Mouse (Mus musculus): ENCODE results near the gene Bhlhe40. TPM values are rescaled to one million over a fixed set of nuclear protein-coding genes. Genes with fewer than 3 reads are reported as not detected.

Gene Bhlhe40
- total RNA-seq, 2 experiments from 2014 or later: 153 to 167 TPM

- no peak for DNase-seq (ENCODE audit: low spot score in 2 of 2)
Measured at GRCm38 (mm10) chr6:108688344-108688743, 27.9 kb downstream of the Bhlhe40 start.

GRCm38 (mm10) chr6:108692986-108693385 lies 32.6 kb downstream of the Bhlhe40 start:
- no peak for DNase-seq (ENCODE audit: low spot score in 2 of 2)

- DNase-seq (ENCODE audit: low spot score in 2 of 2): no peak
Measured at GRCm38 (mm10) chr6:108694965-108695724, 34.7 kb downstream of the Bhlhe40 start.

GRCm38 (mm10) chr6:108695844-108696821 lies 35.7 kb downstream of the Bhlhe40 start:
- DNase-seq (ENCODE audit: low spot score in 2 of 2): no peak

- DNase-seq (ENCODE audit: low spot score in 2 of 2): no peak
Measured at GRCm38 (mm10) chr6:108696822-108697202, 36.4 kb downstream of the Bhlhe40 start.

GRCm38 (mm10) chr6:108697345-108697744 lies 36.9 kb downstream of the Bhlhe40 start:
- no peak for DNase-seq (ENCODE audit: low spot score in 2 of 2)

GRCm38 (mm10) chr6:108698343-108698870 lies 38.0 kb downstream of the Bhlhe40 start:
- no peak for DNase-seq (ENCODE audit: low spot score in 2 of 2)

- DNase-seq (ENCODE audit: low spot score in 2 of 2): no peak
Measured at GRCm38 (mm10) chr6:108699679-108700078, 39.2 kb downstream of the Bhlhe40 start.

- peak in 1 of 2 experiments; percentile 20 for DNase-seq (ENCODE audit: low spot score in 2 of 2)
Measured at GRCm38 (mm10) chr6:108700638-108701343, 40.4 kb downstream of the Bhlhe40 start.

GRCm38 (mm10) chr6:108702648-108703047 lies 42.2 kb downstream of the Bhlhe40 start:
- no peak for DNase-seq (ENCODE audit: low spot score in 2 of 2)

- DNase-seq (ENCODE audit: low spot score in 2 of 2): no peak
Measured at GRCm38 (mm10) chr6:108703085-108703484, 42.7 kb downstream of the Bhlhe40 start.

- no peak for DNase-seq (ENCODE audit: low spot score in 2 of 2)
Measured at GRCm38 (mm10) chr6:108704316-108705080, 44.1 kb downstream of the Bhlhe40 start.

GRCm38 (mm10) chr6:108705957-108706356 lies 45.5 kb downstream of the Bhlhe40 start:
- DNase-seq (ENCODE audit: low spot score in 2 of 2): no peak

GRCm38 (mm10) chr6:108706994-108707645 lies 46.7 kb downstream of the Bhlhe40 start:
- no peak for DNase-seq (ENCODE audit: low spot score in 2 of 2)

GRCm38 (mm10) chr6:108709131-108709470 lies 48.7 kb downstream of the Bhlhe40 start:
- peak in 1 of 2 experiments; percentile 12 for DNase-seq (ENCODE audit: low spot score in 2 of 2)

GRCm38 (mm10) chr6:108709471-108710231 lies 49.2 kb downstream of the Bhlhe40 start:
- DNase-seq (ENCODE audit: low spot score in 2 of 2): peak; percentile 71 to 86

- DNase-seq (ENCODE audit: low spot score in 2 of 2): no peak
Measured at GRCm38 (mm10) chr6:108710667-108711066, 50.2 kb downstream of the Bhlhe40 start.

- no peak for DNase-seq (ENCODE audit: low spot score in 2 of 2)
Measured at GRCm38 (mm10) chr6:108711192-108711964, 50.9 kb downstream of the Bhlhe40 start.
